In genomic region chr8:117260930-117261475, GRCm38 (mm10) we compare ENCODE assay signal across 9 mouse cellular contexts. TPM values are rescaled to one million over a fixed set of nuclear protein-coding genes. Genes with fewer than 3 reads are reported as not detected.
DNase-seq lines count a peak whose midpoint lies in the region; ATAC-seq and TF ChIP-seq lines count a peak whose summit lies in the region.
"Had no signal": no experiment of that assay in that cellular context is flagged by ENCODE, and none has a peak within 500 bp of the region (broad histone marks: within the 10 kb centered on the region; RNA-seq: fewer than 3 reads in every experiment).

No protein-coding gene starts in this region.

- DNase-seq in cerebellum, postnatal 14 days, result peak; percentile 19 to 24
- no peak for DNase-seq in cerebellum, postnatal 36 days
- peak; percentile 51 for DNase-seq in neural tube, embryonic 11.5 days (ENCODE audit: low spot score)
- DNase-seq in neural tube, embryonic 10.5 days (ENCODE audit: extremely low spot score, low spot score), result no peak
- no peak for DNase-seq in limb, embryonic 14.5 days (ENCODE audit: low spot score)
- DNase-seq in gastrocnemius, postnatal 10 days, result no peak
- no peak for DNase-seq in left cerebral cortex, postnatal 4 days
- DNase-seq: adrenal gland, adult 2 months had no signal

- peak overlapping the region; percentile 95 for H3K9ac ChIP-seq in neural tube, embryonic 11.5 days (ENCODE audit: low read length)
- H3K9ac ChIP-seq in limb, embryonic 14.5 days (ENCODE audit: low read depth, low read length, severe bottlenecking), result no peak overlapping the region
- no peak overlapping the region for H3K9ac ChIP-seq in stomach, embryonic 15.5 days

- peak overlapping the region; percentile 56; the same call in 1 of the 2 replicates for H3K27ac ChIP-seq in neural tube, embryonic 11.5 days (ENCODE audit: low read depth, low read length)
- H3K27ac ChIP-seq in limb, embryonic 14.5 days (replicated peaks; ENCODE audit: low read depth, low read length), result no peak overlapping the region
- H3K27ac ChIP-seq in stomach, embryonic 15.5 days, result peak overlapping the region; percentile 37; the same call in 1 of the 2 replicates

- WGBS in neural tube, embryonic 11.5 days, result 45% methylated on average over 14 of the region's 14 CpGs
- 49% methylated on average over 14 of the region's 14 CpGs for WGBS in limb, embryonic 14.5 days
- WGBS in stomach, embryonic 15.5 days, result 37% methylated on average over 14 of the region's 14 CpGs

- TF ChIP-seq POLR2A in limb, embryonic 14.5 days (IDR thresholded peaks at IDR 0.05; ENCODE audit: borderline replicate concordance, extremely low read depth, insufficient read depth, insufficient read length), result no peak

- no peaks in the 10 kb centered on the region for H3K9me3 ChIP-seq in neural tube, embryonic 11.5 days (ENCODE audit: control insufficient read depth, low read length)
- H3K9me3 ChIP-seq in limb, embryonic 14.5 days (ENCODE audit: control insufficient read depth, low read length), result no peaks in the 10 kb centered on the region
- no peaks in the 10 kb centered on the region for H3K9me3 ChIP-seq in stomach, embryonic 15.5 days

- peak overlapping the region; percentile 92 for H3K4me2 ChIP-seq in neural tube, embryonic 11.5 days (ENCODE audit: low read depth)
- peak overlapping the region; percentile 4; the same call in 1 of the 2 replicates for H3K4me2 ChIP-seq in limb, embryonic 14.5 days (replicated peaks; ENCODE audit: low read depth, low read length, severe bottlenecking)
- peak overlapping the region; percentile 89 for H3K4me2 ChIP-seq in stomach, embryonic 15.5 days

- ATAC-seq in neural tube, embryonic 11.5 days (ENCODE audit: insufficient read depth, low FRiP score, low TSS enrichment), result no peak
- ATAC-seq in limb, embryonic 14.5 days (ENCODE audit: low FRiP score, low read depth), result no peak
- no peak for ATAC-seq in stomach, embryonic 15.5 days (ENCODE audit: insufficient read depth, low FRiP score, low read depth)

- H3K4me3 ChIP-seq in neural tube, embryonic 11.5 days (ENCODE audit: low read depth, low read length), result peak overlapping the region; percentile 96
- no peak overlapping the region for H3K4me3 ChIP-seq in limb, embryonic 14.5 days (replicated peaks; ENCODE audit: low read length)
- H3K4me3 ChIP-seq in stomach, embryonic 15.5 days (replicated peaks), result 0 out of 2 replicates have a peak overlapping the region, but pooled peaks have one; percentile 91

- H3K36me3 ChIP-seq in neural tube, embryonic 11.5 days (ENCODE audit: control insufficient read depth, insufficient read depth, low read length), result no peaks in the 10 kb centered on the region
- H3K36me3 ChIP-seq in limb, embryonic 14.5 days (ENCODE audit: control insufficient read depth, insufficient read depth, low read length), result no peaks in the 10 kb centered on the region
- H3K36me3 ChIP-seq in stomach, embryonic 15.5 days, result no peaks in the 10 kb centered on the region

- intact Hi-C loops in left cerebral cortex, postnatal 4 days (cut with DNase I), result no loop called here

- peaks cover 34% of the 10 kb centered on the region for H3K4me1 ChIP-seq in neural tube, embryonic 11.5 days (ENCODE audit: control insufficient read depth, insufficient read depth, low read length)
- peaks cover 36% of the 10 kb centered on the region for H3K4me1 ChIP-seq in limb, embryonic 14.5 days (ENCODE audit: control insufficient read depth, insufficient read depth, low read length)
- H3K4me1 ChIP-seq in stomach, embryonic 15.5 days, result peaks cover 46% of the 10 kb centered on the region

- H3K27me3 ChIP-seq in neural tube, embryonic 11.5 days (ENCODE audit: control insufficient read depth, insufficient read depth, low read length), result no peaks in the 10 kb centered on the region
- H3K27me3 ChIP-seq in limb, embryonic 14.5 days (ENCODE audit: control insufficient read depth, insufficient read depth, low read length), result no peaks in the 10 kb centered on the region
- no peaks in the 10 kb centered on the region for H3K27me3 ChIP-seq in stomach, embryonic 15.5 days (replicated peaks)

RNA-seq across cellular contexts. Expression of gene Cmip, which starts 4.1 kb away (rescaled TPM):
- 52.2 and 56.7 TPM in 2 replicates for polyA plus RNA-seq in neural tube, embryonic 11.5 days (2014; fragmentation: Nextera tagmentation; extraction: Ambion mirVana)
- polyA plus RNA-seq in limb, embryonic 14.5 days (2012; rRNA removed), result 39.7 and 48.3 TPM in 2 replicates
- polyA plus RNA-seq in limb, embryonic 14.5 days (2014; fragmentation: Nextera tagmentation; extraction: Ambion mirVana), result 27.1 and 37.1 TPM in 2 replicates
- polyA plus RNA-seq in stomach, embryonic 15.5 days (2015; fragmentation: Nextera tagmentation; extraction: Ambion mirVana), result 31.8 and 32.1 TPM in 2 replicates
- total RNA-seq in gastrocnemius, postnatal 10 days (2021), result 10 to 100 TPM; 18.7 to 23.7 TPM
- total RNA-seq in left cerebral cortex, postnatal 4 days (2021), result 100 to 1,000 TPM; 351 to 377 TPM

Comparison
In these comparisons a context has a peak if more than half of its experiments do, and no peak if none do; other contexts are left out.
1. DNase-seq: peak in cerebellum, postnatal 14 days (2 of 2) and neural tube, embryonic 11.5 days (single experiment); none in cerebellum, postnatal 36 days (0 of 2), neural tube, embryonic 10.5 days (single experiment), limb, embryonic 14.5 days (single experiment), gastrocnemius, postnatal 10 days (single experiment) and left cerebral cortex, postnatal 4 days (single experiment).
2. H3K4me2 ChIP-seq: peak in every context shown above with its lines; median percentile 92 in neural tube, embryonic 11.5 days; 89 in stomach, embryonic 15.5 days; 4 in limb, embryonic 14.5 days.